Comparison of ENCODE assay signal across 10 mouse cellular contexts in the genomic region with DNA sequence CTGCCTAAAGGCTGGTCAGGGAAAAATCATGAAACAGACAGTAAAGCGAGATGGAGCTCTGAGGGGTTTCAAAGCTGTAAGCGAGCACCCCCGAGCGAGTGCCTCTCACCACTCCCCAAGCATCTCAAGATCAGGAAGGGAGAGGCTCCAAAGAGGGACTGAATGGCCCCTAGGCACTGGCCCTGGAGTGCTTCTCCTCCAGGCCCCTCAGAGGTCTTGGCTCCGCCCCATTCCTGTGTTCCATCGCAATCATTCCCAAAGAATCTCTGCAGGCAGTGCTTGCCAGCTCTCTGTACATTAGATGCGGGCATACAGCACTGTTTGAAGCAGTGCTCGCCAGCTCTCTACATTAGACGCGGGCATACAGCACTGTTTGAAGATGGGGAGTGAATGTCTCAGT.
A peak's percentile ranks its signal among the peaks of the same experiment; 100 is the strongest.
DNase-seq lines count a peak whose midpoint lies in the region; ATAC-seq lines count a peak whose summit lies in the region.
"Had no signal": no experiment of that assay in that cellular context is flagged by ENCODE, and none has a peak within 500 bp of the region (broad histone marks: within the 10 kb centered on the region; RNA-seq: fewer than 3 reads in every experiment).

No protein-coding gene starts in this region.

- no peak overlapping the region for H3K4me2 ChIP-seq in heart, embryonic 12.5 days
- no peak overlapping the region for H3K4me2 ChIP-seq in liver, embryonic 12.5 days
- H3K4me2 ChIP-seq in forebrain, embryonic 14.5 days (ENCODE audit: low read length) = no peak overlapping the region
- H3K4me2 ChIP-seq: liver, embryonic 11.5 days had no signal

- no peak overlapping the region for H3K4me3 ChIP-seq in heart, embryonic 10.5 days
- H3K4me3 ChIP-seq in heart, embryonic 12.5 days = no peak overlapping the region
- no peak overlapping the region for H3K4me3 ChIP-seq in liver, embryonic 12.5 days
- no peak overlapping the region for H3K4me3 ChIP-seq in forebrain, embryonic 14.5 days (ENCODE audit: low read depth, low read length)

- no peak overlapping the region for H3K9ac ChIP-seq in heart, embryonic 12.5 days
- H3K9ac ChIP-seq in liver, embryonic 12.5 days = no peak overlapping the region
- peak overlapping the region; percentile 7; the same call in 1 of the 2 replicates for H3K9ac ChIP-seq in forebrain, embryonic 14.5 days (ENCODE audit: low read length)

- H3K36me3 ChIP-seq in heart, embryonic 10.5 days = peaks cover 30% of the 10 kb centered on the region
- peaks cover 35% of the 10 kb centered on the region for H3K36me3 ChIP-seq in heart, embryonic 12.5 days
- peaks cover 24% of the 10 kb centered on the region for H3K36me3 ChIP-seq in liver, embryonic 12.5 days
- H3K36me3 ChIP-seq in forebrain, embryonic 14.5 days (ENCODE audit: control insufficient read depth, insufficient read depth, low read length) = peaks cover 58% of the 10 kb centered on the region

- no peaks in the 10 kb centered on the region for H3K9me3 ChIP-seq in heart, embryonic 10.5 days
- no peaks in the 10 kb centered on the region for H3K9me3 ChIP-seq in heart, embryonic 12.5 days (replicated peaks)
- no peaks in the 10 kb centered on the region for H3K9me3 ChIP-seq in liver, embryonic 12.5 days (replicated peaks)
- no peaks in the 10 kb centered on the region for H3K9me3 ChIP-seq in forebrain, embryonic 14.5 days (replicated peaks; ENCODE audit: control insufficient read depth, low read length)

- ATAC-seq in heart, embryonic 12.5 days (ENCODE audit: insufficient number of reproducible peaks, low FRiP score) = no peak
- ATAC-seq in liver, embryonic 12.5 days = no peak
- ATAC-seq in forebrain, embryonic 14.5 days = peak; percentile 13; the same call in 1 of the 2 replicates

- H3K27ac ChIP-seq in heart, embryonic 10.5 days = 0 out of 2 replicates have a peak overlapping the region, but pooled peaks have one; percentile 2
- no peak overlapping the region for H3K27ac ChIP-seq in heart, embryonic 12.5 days (ENCODE audit: poor library complexity, severe bottlenecking)
- no peak overlapping the region for H3K27ac ChIP-seq in liver, embryonic 12.5 days
- H3K27ac ChIP-seq in forebrain, embryonic 14.5 days (ENCODE audit: low read depth, low read length) = no peak overlapping the region

- H3K27me3 ChIP-seq in heart, embryonic 10.5 days (ENCODE audit: insufficient read depth, poor library complexity, severe bottlenecking) = no peaks in the 10 kb centered on the region
- H3K27me3 ChIP-seq in heart, embryonic 12.5 days (replicated peaks) = no peaks in the 10 kb centered on the region
- H3K27me3 ChIP-seq in liver, embryonic 12.5 days (replicated peaks) = no peaks in the 10 kb centered on the region
- H3K27me3 ChIP-seq in forebrain, embryonic 14.5 days (replicated peaks; ENCODE audit: control insufficient read depth, insufficient read depth, low read length) = no peaks in the 10 kb centered on the region

- no peak for DNase-seq in heart, embryonic 10.5 days (ENCODE audit: low spot score)
- peak; percentile 20 for DNase-seq in liver
- DNase-seq in forebrain, embryonic 14.5 days (ENCODE audit: low spot score) = no peak
- DNase-seq in lung, postnatal 36 days = peak; percentile 41
- DNase-seq in thymus, postnatal 25 days = no peak
- DNase-seq in thymus, postnatal 0 days (ENCODE audit: low spot score) = no peak
- DNase-seq: kidney, adult 11 months had no signal

- peaks cover 76% of the 10 kb centered on the region for H3K4me1 ChIP-seq in heart, embryonic 10.5 days
- H3K4me1 ChIP-seq in heart, embryonic 12.5 days (replicated peaks) = peaks cover 70% of the 10 kb centered on the region
- H3K4me1 ChIP-seq in liver, embryonic 12.5 days = no peaks in the 10 kb centered on the region
- peaks cover 10% of the 10 kb centered on the region; the same call in 1 of the 2 replicates for H3K4me1 ChIP-seq in forebrain, embryonic 14.5 days (ENCODE audit: control insufficient read depth, insufficient read depth, low read length)

- WGBS in heart, embryonic 10.5 days = 61% methylated on average over 10 of the region's 10 CpGs
- WGBS in heart, embryonic 12.5 days = 56% methylated on average over 10 of the region's 10 CpGs
- WGBS in liver, embryonic 12.5 days (ENCODE audit: insufficient replicate concordance) = 70% methylated on average over 10 of the region's 10 CpGs
- WGBS in forebrain, embryonic 14.5 days = 66% methylated on average over 10 of the region's 10 CpGs

Comparison
In these comparisons a context has a peak if more than half of its experiments do, and no peak if none do; other contexts are left out.
1. DNase-seq: peak in liver (single experiment) and lung, postnatal 36 days (single experiment); none in heart, embryonic 10.5 days (single experiment), forebrain, embryonic 14.5 days (single experiment), thymus, postnatal 25 days (single experiment) and thymus, postnatal 0 days (single experiment).